Mouse (Mus musculus): ENCODE results near the gene Banp. TPM values are rescaled to one million over a fixed set of nuclear protein-coding genes. Genes with fewer than 3 reads are reported as not detected.

The Banp gene
- total RNA-seq, 2 experiments from 2014 or later = 30.2 to 30.7 TPM

Small RNAs within 50 kb of the gene (microRNA-seq; reads per million reads assigned to microRNA genes)
- gene Mir7237 = not detected

Other genes starting within 250 kb of the Banp start
- 100 to 1,000 TPM; 116 to 119 TPM for gene Jph3, start 220.1 kb upstream of the Banp start, total RNA-seq (2021)
- gene Klhdc4, start 120.2 kb upstream of the Banp start, total RNA-seq (2021) = 10 to 100 TPM; 39.7 to 45.2 TPM
- gene Slc7a5, start 42.1 kb upstream of the Banp start, total RNA-seq (2021) = 100 to 1,000 TPM; 150 to 153 TPM
- under 1 TPM in 1 of 2 experiments, not detected in 1; 0.48 TPM for gene Car5a, start 4.8 kb upstream of the Banp start, total RNA-seq (2021)

Measured in left cerebral cortex, postnatal 4 days (tissue).